Mouse (Mus musculus) B cell, adult 2 months (primary cell): ENCODE measurements around the gene Syngr4.
"Not testable (repeated sequence)": the region's sequence is repeated elsewhere in the genome, so short reads cannot be mapped to it uniquely, and the experiment has no call there.

Source experiments
- DNase-seq, 2 experiments: peaks; one replicate each; pipeline ENCODE4 v3.0.0; 2022

The Syngr4 gene

GRCm38 (mm10) chr7:45896517-45897257, at the start of gene Syngr4, which contains the start of gene Tmem143:
Gene Syngr4 (minus strand): TSS chr7:45896714.
Gene Tmem143 (plus strand): TSS chr7:45896941.
- DNase-seq, result peak; percentile 96

GRCm38 (mm10) chr7:45943280-45943679, 46.8 kb upstream of the Syngr4 start:
- peak; percentile 32 to 38 for DNase-seq

- no peak for DNase-seq
Observed at GRCm38 (mm10) chr7:45941986-45942385, 45.5 kb upstream of the Syngr4 start.

GRCm38 (mm10) chr7:45939836-45940235, 43.3 kb upstream of the Syngr4 start:
- no peak for DNase-seq

- DNase-seq, result peak; percentile 82 to 85
Observed at GRCm38 (mm10) chr7:45935114-45935513, 38.6 kb upstream of the Syngr4 start.

GRCm38 (mm10) chr7:45933766-45934165, 37.3 kb upstream of the Syngr4 start:
- not testable (repeated sequence) for DNase-seq

GRCm38 (mm10) chr7:45929688-45930087, 33.2 kb upstream of the Syngr4 start:
- DNase-seq, result no peak

- no peak for DNase-seq
Observed at GRCm38 (mm10) chr7:45928626-45929295, 32.2 kb upstream of the Syngr4 start.

GRCm38 (mm10) chr7:45924429-45924816, 27.9 kb upstream of the Syngr4 start:
- DNase-seq, result peak; percentile 59 to 64

- peak; percentile 69 to 71 for DNase-seq
Observed at GRCm38 (mm10) chr7:45923762-45924428, 27.4 kb upstream of the Syngr4 start, which contains the start of gene Ccdc114. Gene Ccdc114 (plus strand): TSS chr7:45924072.

- DNase-seq, result peak; percentile 95
Observed at GRCm38 (mm10) chr7:45922928-45923761, 26.6 kb upstream of the Syngr4 start.

- DNase-seq, result peak; percentile 29 to 34
Observed at GRCm38 (mm10) chr7:45921950-45922600, 25.6 kb upstream of the Syngr4 start.

- peak; percentile 77 to 81 for DNase-seq
Observed at GRCm38 (mm10) chr7:45921242-45921621, 24.7 kb upstream of the Syngr4 start, which contains the start of gene Emp3. Gene Emp3 (minus strand): TSS chr7:45921404.

- peak in 1 of 2 experiments; percentile 43 for DNase-seq
Observed at GRCm38 (mm10) chr7:45920583-45921241, 24.2 kb upstream of the Syngr4 start.

- DNase-seq, result peak in 1 of 2 experiments; percentile 16
Observed at GRCm38 (mm10) chr7:45919761-45920160, 23.2 kb upstream of the Syngr4 start.

GRCm38 (mm10) chr7:45919083-45919671, 22.7 kb upstream of the Syngr4 start:
- peak; percentile 73 for DNase-seq

GRCm38 (mm10) chr7:45917926-45918325, 21.4 kb upstream of the Syngr4 start:
- no peak for DNase-seq

GRCm38 (mm10) chr7:45917004-45917704, 20.6 kb upstream of the Syngr4 start:
- no peak for DNase-seq

- peak; percentile 77 to 78 for DNase-seq
Observed at GRCm38 (mm10) chr7:45916056-45917003, 19.8 kb upstream of the Syngr4 start.
